ENCODE assay signal across 29 mouse cellular contexts in genomic region chr9:103384141-103384796, GRCm38 (mm10). TPM values are rescaled to one million over a fixed set of nuclear protein-coding genes. Genes with fewer than 3 reads are reported as not detected.
A peak's percentile ranks its signal among the peaks of the same experiment; 100 is the strongest.
DNase-seq lines count a peak whose midpoint lies in the region; ATAC-seq and TF ChIP-seq lines count a peak whose summit lies in the region.
"Had no signal": no experiment of that assay in that cellular context is flagged by ENCODE, and none has a peak within 500 bp of the region (broad histone marks: within the 10 kb centered on the region; RNA-seq: fewer than 3 reads in every experiment).

No protein-coding gene starts in this region.

- no peak overlapping the region for H3K4me2 ChIP-seq in midbrain, embryonic 11.5 days
- no peak overlapping the region for H3K4me2 ChIP-seq in midbrain, embryonic 14.5 days (ENCODE audit: low read length)
- H3K4me2 ChIP-seq: embryonic facial prominence, embryonic 13.5 days; forebrain, embryonic 12.5 days; forebrain, embryonic 15.5 days; heart, embryonic 12.5 days; heart, embryonic 15.5 days; hindbrain, embryonic 15.5 days had no signal

- no peak for ATAC-seq in midbrain, embryonic 11.5 days (ENCODE audit: low FRiP score)
- ATAC-seq in midbrain, embryonic 14.5 days (ENCODE audit: low FRiP score, low TSS enrichment) = no peak
- no peak for ATAC-seq in monocyte, adult 5-6 weeks (replicated peaks; ENCODE audit: insufficient number of reproducible peaks, low FRiP score, low TSS enrichment, poor library complexity, severe bottlenecking)
- ATAC-seq: activated CD4-positive, CD25-positive, alpha-beta regulatory T cell, adult 4 months; forebrain, embryonic 15.5 days had no signal

- H3K9me3 ChIP-seq in midbrain, embryonic 11.5 days (ENCODE audit: control insufficient read depth, low read length) = no peaks in the 10 kb centered on the region
- H3K9me3 ChIP-seq in midbrain, embryonic 14.5 days (ENCODE audit: control insufficient read depth, low read length) = no peaks in the 10 kb centered on the region
- H3K9me3 ChIP-seq: embryonic facial prominence, embryonic 10.5 days; embryonic facial prominence, embryonic 13.5 days; forebrain, embryonic 12.5 days; forebrain, embryonic 15.5 days; heart, embryonic 12.5 days; heart, embryonic 15.5 days; hindbrain, embryonic 15.5 days had no signal

- H3K36me3 ChIP-seq in midbrain, embryonic 11.5 days (ENCODE audit: control insufficient read depth, insufficient read depth, low read length) = no peaks in the 10 kb centered on the region
- no peaks in the 10 kb centered on the region for H3K36me3 ChIP-seq in midbrain, embryonic 14.5 days (ENCODE audit: control insufficient read depth, insufficient read depth, low read length)
- H3K36me3 ChIP-seq in thymus, adult 2 months (ENCODE audit: control insufficient read depth, insufficient read depth, low read length) = no peaks in the 10 kb centered on the region
- H3K36me3 ChIP-seq: embryonic facial prominence, embryonic 10.5 days; embryonic facial prominence, embryonic 13.5 days; forebrain, embryonic 12.5 days; forebrain, embryonic 15.5 days; heart, embryonic 12.5 days; heart, embryonic 15.5 days; hindbrain, embryonic 15.5 days had no signal

- H3K4me1 ChIP-seq in midbrain, embryonic 11.5 days (ENCODE audit: control insufficient read depth, insufficient read depth, low read length) = peaks cover 3% of the 10 kb centered on the region
- 0 out of 2 replicates have a peak, but pooled peaks cover 2% of the 10 kb centered on the region for H3K4me1 ChIP-seq in midbrain, embryonic 14.5 days (ENCODE audit: control insufficient read depth, insufficient read depth, low read length)
- peaks cover 20% of the 10 kb centered on the region for H3K4me1 ChIP-seq in thymus, adult 2 months (replicated peaks; ENCODE audit: control insufficient read depth, insufficient read depth, low read length)

- no peak overlapping the region for H3K9ac ChIP-seq in midbrain, embryonic 11.5 days (ENCODE audit: low read length)
- no peak overlapping the region for H3K9ac ChIP-seq in midbrain, embryonic 14.5 days (replicated peaks; ENCODE audit: low read length)
- H3K9ac ChIP-seq: embryonic facial prominence, embryonic 13.5 days; forebrain, embryonic 12.5 days; forebrain, embryonic 15.5 days; heart, embryonic 12.5 days; heart, embryonic 15.5 days; hindbrain, embryonic 15.5 days had no signal

- peak; percentile 41 for DNase-seq in midbrain, embryonic 11.5 days (ENCODE audit: low spot score, missing footprints)
- no peak for DNase-seq in midbrain, embryonic 14.5 days
- peak; percentile 49 for DNase-seq in thymus, adult 2 months
- DNase-seq in thymus, postnatal 14 days = peak; percentile 65
- peak; percentile 54 for DNase-seq in thymus, postnatal 4 days
- no peak for DNase-seq in left cerebral cortex, postnatal 36 days (ENCODE audit: low spot score in 2 of 2)
- no peak for DNase-seq in lung, postnatal 25 days (ENCODE audit: low spot score)
- DNase-seq: adrenal gland, adult 8-10 months; adrenal gland, postnatal 25 days; B cell, adult 2 months; cerebellum, adult 11-12 months; cerebellum, adult 8-10 months; cerebellum, postnatal 10 days; cerebellum, postnatal 36 days; embryo, embryonic 11 days; gastrocnemius, postnatal 14 days; heart, adult 18-20 months; heart, postnatal 14 days; heart, postnatal 4 days had no signal

- no peaks in the 10 kb centered on the region for H3K27me3 ChIP-seq in midbrain, embryonic 11.5 days (ENCODE audit: control insufficient read depth, insufficient read depth, low read length)
- no peaks in the 10 kb centered on the region for H3K27me3 ChIP-seq in midbrain, embryonic 14.5 days (ENCODE audit: control insufficient read depth, insufficient read depth, low read length)
- no peaks in the 10 kb centered on the region for H3K27me3 ChIP-seq in thymus, adult 2 months (ENCODE audit: control insufficient read depth, insufficient read depth, low read length)
- H3K27me3 ChIP-seq: embryonic facial prominence, embryonic 13.5 days; forebrain, embryonic 12.5 days; forebrain, embryonic 15.5 days; heart, embryonic 12.5 days; heart, embryonic 15.5 days; hindbrain, embryonic 15.5 days had no signal

- TF ChIP-seq POLR2A in thymus, adult 2 months (IDR thresholded peaks at IDR 0.05; ENCODE audit: control insufficient read depth, extremely low read depth, insufficient read depth, low read length, poor library complexity) = no peak

- 77% methylated on average over 4 of the region's 4 CpGs for WGBS in midbrain, embryonic 11.5 days
- WGBS in midbrain, embryonic 14.5 days = 81% methylated on average over 4 of the region's 4 CpGs
- 17% methylated on average over 4 of the region's 4 CpGs for WGBS in thymus, adult 2 months

- no peak overlapping the region for H3K27ac ChIP-seq in midbrain, embryonic 11.5 days (ENCODE audit: low read depth, low read length)
- H3K27ac ChIP-seq in midbrain, embryonic 14.5 days (replicated peaks; ENCODE audit: low read depth, low read length) = no peak overlapping the region
- H3K27ac ChIP-seq in thymus, adult 2 months (ENCODE audit: control insufficient read depth, insufficient read depth, low read length) = 0 out of 2 replicates have a peak overlapping the region, but pooled peaks have one; percentile 0
- H3K27ac ChIP-seq: embryonic facial prominence, embryonic 10.5 days; forebrain, embryonic 12.5 days; forebrain, embryonic 15.5 days; heart, embryonic 15.5 days; hindbrain, embryonic 15.5 days had no signal

- intact Hi-C loops in left cerebral cortex, postnatal 36 days (cut with DNase I) = no loop called here

- no peak for TF ChIP-seq CTCF in thymus, adult 2 months (IDR thresholded peaks at IDR 0.05; ENCODE audit: borderline replicate concordance, control insufficient read depth, extremely low read depth, insufficient read depth, low read length, poor library complexity)

- no peak overlapping the region for H3K4me3 ChIP-seq in midbrain, embryonic 11.5 days (ENCODE audit: low read depth, low read length)
- H3K4me3 ChIP-seq in midbrain, embryonic 14.5 days (replicated peaks; ENCODE audit: low read depth, low read length) = no peak overlapping the region
- no peak overlapping the region for H3K4me3 ChIP-seq in thymus, adult 2 months (ENCODE audit: control insufficient read depth, insufficient read depth, low read length)
- H3K4me3 ChIP-seq: embryonic facial prominence, embryonic 10.5 days; embryonic facial prominence, embryonic 13.5 days; erythroblast, embryonic 14.5 days; forebrain, embryonic 12.5 days; forebrain, embryonic 15.5 days; heart, embryonic 12.5 days; heart, embryonic 15.5 days; hindbrain, embryonic 15.5 days had no signal

RNA-seq across cellular contexts. Expression of gene Cdv3, which starts 18.6 kb away (rescaled TPM):
- 139 and 144 TPM in 2 replicates for polyA plus RNA-seq in midbrain, embryonic 11.5 days (2014; fragmentation: Nextera tagmentation; extraction: Ambion mirVana)
- polyA plus RNA-seq in midbrain, embryonic 14.5 days (2014; fragmentation: Nextera tagmentation; extraction: Ambion mirVana) = 62.0 and 76.0 TPM in 2 replicates
- polyA plus RNA-seq in thymus, adult 2 months (2012; rRNA removed) = 74.9 and 166 TPM in 2 replicates
- 141 to 176 TPM (median 159 TPM) in 3 replicates for total RNA-seq in monocyte, adult 5-6 weeks (2017)
- total RNA-seq in left cerebral cortex, postnatal 36 days (2021) = 10 to 100 TPM; 74.8 to 82.9 TPM

Comparison
In these comparisons a context has a peak if more than half of its experiments do, and no peak if none do; other contexts are left out.
1. DNase-seq: peak in midbrain, embryonic 11.5 days (single experiment), thymus, adult 2 months (single experiment), thymus, postnatal 14 days (single experiment) and thymus, postnatal 4 days (single experiment); none in midbrain, embryonic 14.5 days (single experiment), left cerebral cortex, postnatal 36 days (0 of 2) and lung, postnatal 25 days (single experiment).